Mouse (Mus musculus) E14TG2a.4 (cell line): Measurements from ENCODE around the gene Fosl1.

Experiments used
- H3K27me3 ChIP-seq: 2 replicates; pipeline ENCODE4 v1.6.1; 2014; ENCODE audit warnings: low read length, control low read depth; ENCODE audit not compliant: insufficient read depth
- H3K36me3 ChIP-seq: 2 replicates; pipeline ENCODE4 v1.6.1; 2014; ENCODE audit warnings: low read length, control low read depth; ENCODE audit not compliant: insufficient read depth
- H3K4me1 ChIP-seq: replicated peaks from 2 replicates; pipeline ENCODE4 v1.6.1; 2014; ENCODE audit warnings: low read depth, low read length, control low read depth
- H3K4me3 ChIP-seq: replicated peaks from 2 replicates; pipeline ENCODE4 v1.5.1; 2014; ENCODE audit warnings: mild to moderate bottlenecking, low read length
- H3K9me3 ChIP-seq: 2 replicates; pipeline ENCODE4 v1.6.1; 2014; ENCODE audit warnings: low read length, control low read depth
- CTCF ChIP-seq: conservative IDR thresholded peaks from 2 replicates; pipeline ENCODE4 v1.5.1; 2014; ENCODE audit warnings: low read length
- NANOG ChIP-seq: IDR thresholded peaks from 2 replicates; pipeline ENCODE4 v1.6.1; 2014; ENCODE audit warnings: borderline replicate concordance, low read length, mixed read lengths
- POU5F1 ChIP-seq: IDR thresholded peaks from 2 replicates; pipeline ENCODE4 v1.6.1; 2014; ENCODE audit warnings: low read length, borderline replicate concordance

Gene Fosl1

GRCm38 (mm10) chr19:5429806-5430205 is 17.5 kb upstream of the Fosl1 start:
- Histone ChIP-seq H3K4me3 (no peak overlapping the region), H3K4me1 (peaks cover 42% of the 10 kb centered on the region), H3K36me3 (peaks cover 16% of the 10 kb centered on the region), H3K9me3 (no peaks in the 10 kb centered on the region), H3K27me3 (peaks cover 15% of the 10 kb centered on the region)
- TF ChIP-seq POU5F1 (no peak), NANOG (no peak), CTCF (no peak)

DNA sequence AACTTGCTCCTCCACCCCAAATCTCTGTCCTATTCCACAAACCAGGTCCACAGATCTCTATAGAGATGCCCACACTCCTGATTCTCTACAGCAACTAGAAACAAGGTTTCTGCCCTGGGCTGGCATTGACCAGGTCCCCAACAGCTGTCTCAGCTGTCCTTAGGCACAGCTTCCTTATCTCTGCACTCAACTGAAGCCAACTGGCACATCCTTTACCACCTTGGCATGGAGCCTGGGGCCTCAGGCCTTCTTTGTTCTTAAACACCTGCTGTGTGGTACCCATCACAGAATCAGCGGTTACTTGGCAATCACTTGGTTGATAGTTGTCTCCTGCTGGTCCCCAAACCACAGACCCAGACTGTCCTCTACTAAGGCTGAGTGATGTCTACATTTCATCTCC is 16.9 kb upstream of the Fosl1 start:
- H3K9me3 ChIP-seq = no peaks in the 10 kb centered on the region
- TF ChIP-seq NANOG (no peak), CTCF (no peak), POU5F1 (no peak)
- peaks cover 20% of the 10 kb centered on the region for H3K27me3 ChIP-seq
- peaks cover 16% of the 10 kb centered on the region for H3K36me3 ChIP-seq
- H3K4me3 ChIP-seq = no peak overlapping the region
- H3K4me1 ChIP-seq = peaks cover 42% of the 10 kb centered on the region

GRCm38 (mm10) chr19:5431911-5432464 is 15.4 kb upstream of the Fosl1 start:
- peaks cover 27% of the 10 kb centered on the region for H3K4me1 ChIP-seq
- no peak overlapping the region for H3K4me3 ChIP-seq
- peaks cover 24% of the 10 kb centered on the region for H3K27me3 ChIP-seq
- no peak for TF ChIP-seq CTCF
- TF ChIP-seq NANOG = no peak
- no peak for TF ChIP-seq POU5F1
- H3K36me3 ChIP-seq = peaks cover 4% of the 10 kb centered on the region
- H3K9me3 ChIP-seq = no peaks in the 10 kb centered on the region

GRCm38 (mm10) chr19:5432992-5433852 is 14.1 kb upstream of the Fosl1 start:
- Histone ChIP-seq H3K9me3 (no peaks in the 10 kb centered on the region), H3K36me3 (no peaks in the 10 kb centered on the region), H3K27me3 (peaks cover 29% of the 10 kb centered on the region), H3K4me3 (peak overlapping the region; percentile 74), H3K4me1 (peaks cover 19% of the 10 kb centered on the region)
- no peak for TF ChIP-seq CTCF
- TF ChIP-seq POU5F1 = no peak
- no peak for TF ChIP-seq NANOG

DNA sequence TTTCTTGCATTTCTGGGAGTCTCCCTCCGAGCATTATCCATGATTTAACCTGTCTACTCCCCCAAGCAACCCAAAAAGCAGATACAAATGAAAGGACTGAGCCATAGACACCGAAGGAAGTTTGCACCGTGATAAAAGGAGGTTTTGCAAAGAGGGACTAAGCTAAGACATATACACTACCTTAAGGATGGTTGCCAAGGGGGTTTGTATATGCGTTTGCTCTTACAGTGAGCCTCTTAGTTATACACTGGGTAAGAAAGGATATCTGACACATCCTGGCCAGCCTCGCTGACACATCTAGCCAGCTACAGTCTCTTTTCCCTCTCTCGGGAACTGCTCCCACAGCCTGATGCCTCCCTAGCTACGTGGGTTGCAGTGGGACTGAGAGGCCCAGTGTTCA is 13.4 kb upstream of the Fosl1 start:
- TF ChIP-seq NANOG (no peak), CTCF (no peak), POU5F1 (no peak)
- peaks cover 29% of the 10 kb centered on the region for H3K27me3 ChIP-seq
- no peaks in the 10 kb centered on the region for H3K9me3 ChIP-seq

GRCm38 (mm10) chr19:5444371-5444908 is 2.9 kb upstream of the Fosl1 start:
- peaks cover 26% of the 10 kb centered on the region for H3K4me1 ChIP-seq
- H3K27me3 ChIP-seq = peaks cover 52% of the 10 kb centered on the region
- H3K4me3 ChIP-seq = no peak overlapping the region
- peaks cover 6% of the 10 kb centered on the region for H3K9me3 ChIP-seq
- no peak for TF ChIP-seq CTCF
- TF ChIP-seq NANOG = no peak
- no peak for TF ChIP-seq POU5F1
- H3K36me3 ChIP-seq = no peaks in the 10 kb centered on the region

More for the DNA sequence above, 13.4 kb upstream of the Fosl1 start:
- Histone ChIP-seq H3K36me3 (no peaks in the 10 kb centered on the region), H3K4me3 (peak overlapping the region; percentile 74), H3K4me1 (peaks cover 19% of the 10 kb centered on the region)

GRCm38 (mm10) chr19:5444954-5445353 is 2.4 kb upstream of the Fosl1 start:
- Histone ChIP-seq H3K4me1 (peaks cover 26% of the 10 kb centered on the region), H3K27me3 (peaks cover 57% of the 10 kb centered on the region), H3K36me3 (no peaks in the 10 kb centered on the region), H3K4me3 (no peak overlapping the region), H3K9me3 (peaks cover 6% of the 10 kb centered on the region)
- TF ChIP-seq POU5F1 (no peak), CTCF (no peak), NANOG (no peak)

GRCm38 (mm10) chr19:5445747-5446146 is 1.6 kb upstream of the Fosl1 start:
- no peak for TF ChIP-seq NANOG
- TF ChIP-seq POU5F1 = no peak
- no peak for TF ChIP-seq CTCF
- Histone ChIP-seq H3K27me3 (peaks cover 65% of the 10 kb centered on the region), H3K9me3 (no peaks in the 10 kb centered on the region), H3K4me1 (peaks cover 26% of the 10 kb centered on the region), H3K36me3 (no peaks in the 10 kb centered on the region), H3K4me3 (no peak overlapping the region)
